Mouse (Mus musculus): ENCODE data around the gene Pgam2. TPM values are rescaled to one million over a fixed set of nuclear protein-coding genes. Genes with fewer than 3 reads are reported as not detected.

Pgam2 gene
- 0.35 TPM in 1 of 2 replicates, not detected in the other for polyA plus RNA-seq (2012; rRNA removed)

GRCm38 (mm10) chr11:5803551-5803981 is at the start of gene Pgam2:
Gene Pgam2 (minus strand): TSS chr11:5803733.
- TF ChIP-seq POLR2A (IDR thresholded peaks at IDR 0.05; ENCODE audit: low read depth, low read length): no peak
- no peak for TF ChIP-seq CTCF (IDR thresholded peaks at IDR 0.05; ENCODE audit: extremely low read depth, insufficient read length, insufficient replicate concordance, low read depth, low read length)
- peak within 1 kb of the TSS; percentile 62 for H3K27ac ChIP-seq (ENCODE audit: insufficient read depth, low read depth, low read length)
- H3K36me3 ChIP-seq (ENCODE audit: control insufficient read depth, insufficient read depth, low read length): peaks cover 27% of the 10 kb centered on the region
- peaks cover 47% of the 10 kb centered on the region for H3K4me1 ChIP-seq (ENCODE audit: control insufficient read depth, insufficient read depth, insufficient read length, low read length)
- H3K27me3 ChIP-seq (ENCODE audit: control insufficient read depth, insufficient read depth, low read length): no peaks in the 10 kb centered on the region
- 53% methylated on average over 8 of the region's 8 CpGs for WGBS
- no peak within 1 kb of the TSS for H3K4me3 ChIP-seq (ENCODE audit: low read depth, low read length)

GRCm38 (mm10) chr11:5852314-5852713 is 48.8 kb upstream of the Pgam2 start:
- TF ChIP-seq CTCF (IDR thresholded peaks at IDR 0.05; ENCODE audit: extremely low read depth, insufficient read length, insufficient replicate concordance, low read depth, low read length): no peak
- TF ChIP-seq POLR2A (IDR thresholded peaks at IDR 0.05; ENCODE audit: low read depth, low read length): no peak
- no peaks in the 10 kb centered on the region for H3K27me3 ChIP-seq (ENCODE audit: control insufficient read depth, insufficient read depth, low read length)
- no peak overlapping the region for H3K27ac ChIP-seq (ENCODE audit: insufficient read depth, low read depth, low read length)
- 65% methylated on average over 1 of the region's 1 CpGs for WGBS
- H3K36me3 ChIP-seq (ENCODE audit: control insufficient read depth, insufficient read depth, low read length): no peaks in the 10 kb centered on the region
- H3K4me3 ChIP-seq (ENCODE audit: low read depth, low read length): no peak overlapping the region
- no peaks in the 10 kb centered on the region for H3K4me1 ChIP-seq (ENCODE audit: control insufficient read depth, insufficient read depth, insufficient read length, low read length)

- H3K4me1 ChIP-seq (ENCODE audit: control insufficient read depth, insufficient read depth, insufficient read length, low read length): peaks cover 5% of the 10 kb centered on the region; the same call in 1 of the 2 replicates
- 0 out of 2 replicates have a peak overlapping the region, but pooled peaks have one; percentile 1 for H3K27ac ChIP-seq (ENCODE audit: insufficient read depth, low read depth, low read length)
- no peak overlapping the region for H3K4me3 ChIP-seq (ENCODE audit: low read depth, low read length)
- no peaks in the 10 kb centered on the region for H3K36me3 ChIP-seq (ENCODE audit: control insufficient read depth, insufficient read depth, low read length)
- 65% methylated on average over 4 of the region's 4 CpGs for WGBS
- no peaks in the 10 kb centered on the region for H3K27me3 ChIP-seq (ENCODE audit: control insufficient read depth, insufficient read depth, low read length)
- TF ChIP-seq POLR2A (IDR thresholded peaks at IDR 0.05; ENCODE audit: low read depth, low read length): no peak
Observed at GRCm38 (mm10) chr11:5851021-5851736, 47.6 kb upstream of the Pgam2 start.

GRCm38 (mm10) chr11:5850452-5850851 is 46.9 kb upstream of the Pgam2 start:
- no peak for TF ChIP-seq POLR2A (IDR thresholded peaks at IDR 0.05; ENCODE audit: low read depth, low read length)
- H3K36me3 ChIP-seq (ENCODE audit: control insufficient read depth, insufficient read depth, low read length): no peaks in the 10 kb centered on the region
- H3K4me3 ChIP-seq (ENCODE audit: low read depth, low read length): no peak overlapping the region
- WGBS: 65% methylated on average over 5 of the region's 5 CpGs
- peaks cover 5% of the 10 kb centered on the region; the same call in 1 of the 2 replicates for H3K4me1 ChIP-seq (ENCODE audit: control insufficient read depth, insufficient read depth, insufficient read length, low read length)
- H3K27me3 ChIP-seq (ENCODE audit: control insufficient read depth, insufficient read depth, low read length): no peaks in the 10 kb centered on the region
- no peak overlapping the region for H3K27ac ChIP-seq (ENCODE audit: insufficient read depth, low read depth, low read length)

GRCm38 (mm10) chr11:5849316-5849715 is 45.8 kb upstream of the Pgam2 start:
- WGBS: 72% methylated on average over 2 of the region's 2 CpGs
- no peaks in the 10 kb centered on the region for H3K27me3 ChIP-seq (ENCODE audit: control insufficient read depth, insufficient read depth, low read length)
- peaks cover 5% of the 10 kb centered on the region; the same call in 1 of the 2 replicates for H3K4me1 ChIP-seq (ENCODE audit: control insufficient read depth, insufficient read depth, insufficient read length, low read length)
- H3K27ac ChIP-seq (ENCODE audit: insufficient read depth, low read depth, low read length): no peak overlapping the region
- TF ChIP-seq CTCF (IDR thresholded peaks at IDR 0.05; ENCODE audit: extremely low read depth, insufficient read length, insufficient replicate concordance, low read depth, low read length) (no peak), POLR2A (IDR thresholded peaks at IDR 0.05; ENCODE audit: low read depth, low read length) (no peak)
- no peak overlapping the region for H3K4me3 ChIP-seq (ENCODE audit: low read depth, low read length)
- H3K36me3 ChIP-seq (ENCODE audit: control insufficient read depth, insufficient read depth, low read length): no peaks in the 10 kb centered on the region

- H3K27ac ChIP-seq (ENCODE audit: insufficient read depth, low read depth, low read length): no peak overlapping the region
- peaks cover 5% of the 10 kb centered on the region; the same call in 1 of the 2 replicates for H3K4me1 ChIP-seq (ENCODE audit: control insufficient read depth, insufficient read depth, insufficient read length, low read length)
- H3K4me3 ChIP-seq (ENCODE audit: low read depth, low read length): no peak overlapping the region
- no peaks in the 10 kb centered on the region for H3K36me3 ChIP-seq (ENCODE audit: control insufficient read depth, insufficient read depth, low read length)
- no peak for TF ChIP-seq POLR2A (IDR thresholded peaks at IDR 0.05; ENCODE audit: low read depth, low read length)
- TF ChIP-seq CTCF (IDR thresholded peaks at IDR 0.05; ENCODE audit: extremely low read depth, insufficient read length, insufficient replicate concordance, low read depth, low read length): no peak
- no peaks in the 10 kb centered on the region for H3K27me3 ChIP-seq (ENCODE audit: control insufficient read depth, insufficient read depth, low read length)
- 78% methylated on average over 6 of the region's 6 CpGs for WGBS
Observed at GRCm38 (mm10) chr11:5848741-5849140, 45.2 kb upstream of the Pgam2 start.

- TF ChIP-seq POLR2A (IDR thresholded peaks at IDR 0.05; ENCODE audit: low read depth, low read length) (no peak), CTCF (IDR thresholded peaks at IDR 0.05; ENCODE audit: extremely low read depth, insufficient read length, insufficient replicate concordance, low read depth, low read length) (no peak)
- peaks cover 5% of the 10 kb centered on the region; the same call in 1 of the 2 replicates for H3K4me1 ChIP-seq (ENCODE audit: control insufficient read depth, insufficient read depth, insufficient read length, low read length)
- WGBS: 17% methylated on average over 7 of the region's 7 CpGs
- H3K27ac ChIP-seq (ENCODE audit: insufficient read depth, low read depth, low read length): peak overlapping the region; percentile 57
- no peaks in the 10 kb centered on the region for H3K36me3 ChIP-seq (ENCODE audit: control insufficient read depth, insufficient read depth, low read length)
- H3K4me3 ChIP-seq (ENCODE audit: low read depth, low read length): no peak overlapping the region
- no peaks in the 10 kb centered on the region for H3K27me3 ChIP-seq (ENCODE audit: control insufficient read depth, insufficient read depth, low read length)
Observed at GRCm38 (mm10) chr11:5846639-5847345, 43.3 kb upstream of the Pgam2 start.
